Mouse (Mus musculus) C2C12 (cell line): ENCODE measurements around the gene Sst.

Experiments
- CTCF ChIP-seq: IDR thresholded peaks from one replicate; pipeline ENCODE4 v1.5.1; 2011; ENCODE audit not compliant: control insufficient read depth, insufficient read depth, insufficient read length
- FOSL1 ChIP-seq: IDR thresholded peaks from one replicate; pipeline ENCODE4 v1.8.0; 2011; ENCODE audit warnings: mild to moderate bottlenecking, low read length; ENCODE audit not compliant: poor library complexity, insufficient read depth, severe bottlenecking
- MAX ChIP-seq: IDR thresholded peaks from one replicate; pipeline ENCODE4 v1.6.1; 2011; ENCODE audit warnings: mild to moderate bottlenecking, control low read depth
- MYOD1 ChIP-seq: IDR thresholded peaks from one replicate; pipeline ENCODE4 v1.6.1; 2011; ENCODE audit warnings: low read depth; ENCODE audit not compliant: control insufficient read depth, insufficient read length
- MYOG ChIP-seq: IDR thresholded peaks from one replicate; pipeline ENCODE4 v1.6.1; 2011; ENCODE audit not compliant: control insufficient read depth, insufficient read length; ENCODE audit errors: extremely low read depth
- USF1 ChIP-seq: IDR thresholded peaks from one replicate; pipeline ENCODE4 v1.6.1; 2011; ENCODE audit warnings: low read depth, mild to moderate bottlenecking, control low read depth, moderate library complexity

- no peak for TF ChIP-seq MYOG
- TF ChIP-seq CTCF: no peak
- TF ChIP-seq MAX: no peak
- no peak for TF ChIP-seq MYOD1
- no peak for TF ChIP-seq USF1
- no peak for TF ChIP-seq FOSL1
Observed at GRCm38 (mm10) chr16:23849720-23850119, 41.0 kb downstream of the Sst start.
